Mouse (Mus musculus) midbrain, embryonic 10.5 days (tissue): ENCODE measurements around the gene Traf2. TPM values are rescaled to one million over a fixed set of nuclear protein-coding genes. Genes with fewer than 3 reads are reported as not detected.

Experiments used
- DNase-seq: peaks from one replicate; pipeline ENCODE4 v3.0.0-alpha.2; 2017; ENCODE audit warnings: low spot score
- H3K27ac ChIP-seq: fragments of 300-500 bp; sonication (generic); replicated peaks from 2 replicates; pipeline ENCODE4 v1.5.1; 2016; ENCODE audit warnings: mild to moderate bottlenecking
- H3K27me3 ChIP-seq: fragments of 300-500 bp; sonication (generic); 2 replicates; pipeline ENCODE4 v1.6.1; 2016; ENCODE audit warnings: low read depth, mild to moderate bottlenecking; ENCODE audit not compliant: poor library complexity, severe bottlenecking
- H3K36me3 ChIP-seq: fragments of 300-500 bp; sonication (generic); 2 replicates; pipeline ENCODE4 v1.6.1; 2016; ENCODE audit warnings: mild to moderate bottlenecking, moderate library complexity
- H3K4me1 ChIP-seq: fragments of 300-500 bp; sonication (generic); 2 replicates; pipeline ENCODE4 v1.6.1; 2016
- H3K4me3 ChIP-seq: fragments of 300-500 bp; sonication (generic); 2 replicates; pipeline ENCODE4 v1.5.1; 2016; ENCODE audit warnings: mild to moderate bottlenecking, moderate library complexity
- H3K9me3 ChIP-seq: fragments of 300-500 bp; sonication (generic); replicated peaks from 2 replicates; pipeline ENCODE4 v1.6.1; 2016; ENCODE audit warnings: mild to moderate bottlenecking
- WGBS: fragments of 180-500 bp; shearing (Covaris S2); methylation state at CpG from one replicate; pipeline ENCODE4 v1.1.7; 2016; 5-methylcytosine and 5-hydroxymethylcytosine counted together
- polyA plus RNA-seq: library from polyadenylated mRNA; unstranded; fragments of >200 nt; fragmentation: Nextera tagmentation; extraction: Ambion mirVana; gene quantifications from 2 replicates; pipeline ENCODE4 v1.2.1, GENCODE M21; 2016

Gene Traf2
- polyA plus RNA-seq, 1 experiment from 2014 or later = 41.4 TPM

GRCm38 (mm10) chr2:25506964-25507363 is 39.8 kb downstream of the Traf2 start:
- DNase-seq = no peak
- no peak overlapping the region for H3K27ac ChIP-seq

GRCm38 (mm10) chr2:25505860-25506259 is 40.9 kb downstream of the Traf2 start:
- Histone ChIP-seq H3K4me3 (no peak overlapping the region), H3K27me3 (no peaks in the 10 kb centered on the region), H3K9me3 (no peaks in the 10 kb centered on the region), H3K27ac (no peak overlapping the region), H3K36me3 (peaks cover 41% of the 10 kb centered on the region), H3K4me1 (peaks cover 16% of the 10 kb centered on the region)
- WGBS = 93% methylated on average over 4 of the region's 4 CpGs
- no peak for DNase-seq

More at GRCm38 (mm10) chr2:25506964-25507363, 39.8 kb downstream of the Traf2 start:
- 39% methylated on average over 5 of the region's 5 CpGs for WGBS
- no peak overlapping the region for H3K4me3 ChIP-seq
- peaks cover 6% of the 10 kb centered on the region for H3K4me1 ChIP-seq
- H3K27me3 ChIP-seq = no peaks in the 10 kb centered on the region
- no peaks in the 10 kb centered on the region for H3K9me3 ChIP-seq
- peaks cover 41% of the 10 kb centered on the region for H3K36me3 ChIP-seq

- DNase-seq = no peak
- H3K4me1 ChIP-seq = peaks cover 21% of the 10 kb centered on the region
- no peaks in the 10 kb centered on the region for H3K27me3 ChIP-seq
- H3K4me3 ChIP-seq = no peak overlapping the region
- no peak overlapping the region for H3K27ac ChIP-seq
- no peaks in the 10 kb centered on the region for H3K9me3 ChIP-seq
- peaks cover 41% of the 10 kb centered on the region for H3K36me3 ChIP-seq
- WGBS = 100% methylated on average over 1 of the region's 1 CpGs
Measured at GRCm38 (mm10) chr2:25505000-25505399, 41.7 kb downstream of the Traf2 start.

- no peak for DNase-seq
- H3K36me3 ChIP-seq = peaks cover 41% of the 10 kb centered on the region
- no peak overlapping the region for H3K4me3 ChIP-seq
- peaks cover 24% of the 10 kb centered on the region for H3K4me1 ChIP-seq
- no peaks in the 10 kb centered on the region for H3K27me3 ChIP-seq
- 97% methylated on average over 19 of the region's 19 CpGs for WGBS
- no peak overlapping the region for H3K27ac ChIP-seq
- H3K9me3 ChIP-seq = no peaks in the 10 kb centered on the region
Measured at GRCm38 (mm10) chr2:25504538-25504937, 42.2 kb downstream of the Traf2 start.

GRCm38 (mm10) chr2:25502726-25503125 is 44.0 kb downstream of the Traf2 start:
- no peak overlapping the region for H3K4me3 ChIP-seq
- 84% methylated on average over 3 of the region's 3 CpGs for WGBS
- peaks cover 30% of the 10 kb centered on the region for H3K4me1 ChIP-seq
- no peak overlapping the region for H3K27ac ChIP-seq
- DNase-seq = no peak
- H3K9me3 ChIP-seq = no peaks in the 10 kb centered on the region
- H3K36me3 ChIP-seq = peaks cover 41% of the 10 kb centered on the region
- H3K27me3 ChIP-seq = no peaks in the 10 kb centered on the region

GRCm38 (mm10) chr2:25501593-25502486 is 44.9 kb downstream of the Traf2 start, which contains the start of gene C8g:
TSS of gene C8g (minus strand) at chr2:25501719.
- DNase-seq = no peak
- 77% methylated on average over 20 of the region's 20 CpGs for WGBS
- Histone ChIP-seq H3K36me3 (peaks cover 41% of the 10 kb centered on the region), H3K4me1 (peaks cover 31% of the 10 kb centered on the region), H3K4me3 (peak within 1 kb of the TSS; percentile 88), H3K27ac (peak within 1 kb of the TSS; percentile 96), H3K9me3 (no peaks in the 10 kb centered on the region), H3K27me3 (no peaks in the 10 kb centered on the region)

GRCm38 (mm10) chr2:25500576-25501405 is 45.9 kb downstream of the Traf2 start, which contains the start of gene Fbxw5:
TSS of gene Fbxw5 (plus strand) at chr2:25500750.
- Histone ChIP-seq H3K9me3 (no peaks in the 10 kb centered on the region), H3K4me3 (peak within 1 kb of the TSS; percentile 88), H3K27ac (peak within 1 kb of the TSS; percentile 96), H3K36me3 (peaks cover 36% of the 10 kb centered on the region), H3K4me1 (peaks cover 31% of the 10 kb centered on the region), H3K27me3 (no peaks in the 10 kb centered on the region)
- WGBS = 2% methylated on average over 42 of the region's 44 CpGs
- peak; percentile 96 for DNase-seq

- H3K36me3 ChIP-seq = peaks cover 29% of the 10 kb centered on the region
- 75% methylated on average over 6 of the region's 6 CpGs for WGBS
- H3K27ac ChIP-seq = peak overlapping the region; percentile 96
- H3K4me3 ChIP-seq = peak overlapping the region; percentile 88
- peaks cover 31% of the 10 kb centered on the region for H3K4me1 ChIP-seq
- no peaks in the 10 kb centered on the region for H3K9me3 ChIP-seq
- no peaks in the 10 kb centered on the region for H3K27me3 ChIP-seq
- no peak for DNase-seq
Measured at GRCm38 (mm10) chr2:25500071-25500575, 46.6 kb downstream of the Traf2 start.

GRCm38 (mm10) chr2:25498622-25499478 is 47.9 kb downstream of the Traf2 start:
- Histone ChIP-seq H3K9me3 (no peaks in the 10 kb centered on the region), H3K36me3 (peaks cover 16% of the 10 kb centered on the region), H3K4me3 (0 out of 2 replicates have a peak overlapping the region, but pooled peaks have one; percentile 12), H3K4me1 (peaks cover 31% of the 10 kb centered on the region), H3K27ac (no peak overlapping the region), H3K27me3 (no peaks in the 10 kb centered on the region)
- no peak for DNase-seq
- 76% methylated on average over 15 of the region's 15 CpGs for WGBS

GRCm38 (mm10) chr2:25497846-25498575 is 48.7 kb downstream of the Traf2 start:
- Histone ChIP-seq H3K36me3 (peaks cover 9% of the 10 kb centered on the region), H3K4me1 (peaks cover 31% of the 10 kb centered on the region), H3K4me3 (no peak overlapping the region), H3K27ac (no peak overlapping the region), H3K9me3 (no peaks in the 10 kb centered on the region), H3K27me3 (no peaks in the 10 kb centered on the region)
- no peak for DNase-seq
- WGBS = 65% methylated on average over 6 of the region's 6 CpGs

GRCm38 (mm10) chr2:25496462-25496861 is 50.3 kb downstream of the Traf2 start:
- Histone ChIP-seq H3K36me3 (no peaks in the 10 kb centered on the region), H3K4me3 (no peak overlapping the region), H3K27me3 (no peaks in the 10 kb centered on the region), H3K9me3 (no peaks in the 10 kb centered on the region), H3K27ac (no peak overlapping the region), H3K4me1 (peaks cover 20% of the 10 kb centered on the region)
- peak; percentile 24 for DNase-seq
- 44% methylated on average over 4 of the region's 4 CpGs for WGBS
